Mouse (Mus musculus) bone marrow macrophage, adult 2 months (primary cell): ENCODE results near the gene Ccdc92. TPM values are rescaled to one million over a fixed set of nuclear protein-coding genes. Genes with fewer than 3 reads are reported as not detected.

Experiments used
- H3K27ac ChIP-seq: 2 replicates; pipeline ENCODE4 v1.5.1; 2012; ENCODE audit warnings: low read depth, low read length; ENCODE audit not compliant: insufficient read depth
- H3K4me1 ChIP-seq: 2 replicates; pipeline ENCODE4 v1.6.1; 2012; ENCODE audit warnings: low read length; ENCODE audit not compliant: control insufficient read depth, insufficient read depth
- H3K4me3 ChIP-seq: 2 replicates; pipeline ENCODE4 v1.5.1; 2012; ENCODE audit warnings: mild to moderate bottlenecking, low read length, moderate library complexity; ENCODE audit not compliant: insufficient read depth
- CTCF ChIP-seq: IDR thresholded peaks from 2 replicates; pipeline ENCODE4 v1.5.1; 2012; ENCODE audit warnings: low read depth, mild to moderate bottlenecking, low read length, moderate library complexity
- POLR2A ChIP-seq: IDR thresholded peaks from 2 replicates; pipeline ENCODE4 v1.6.1; 2012; ENCODE audit warnings: mild to moderate bottlenecking, low read depth, low read length, borderline replicate concordance
- polyA plus RNA-seq: library from polyadenylated mRNA; stranded (reverse); fragments of >200 nt; gene quantifications from 2 replicates; pipeline ENCODE4 v1.2.4, GENCODE M21; 2012; ENCODE audit not compliant: missing spikeins, insufficient read depth, insufficient read length

Ccdc92 gene
- polyA plus RNA-seq, 1 experiment, result 0.92 TPM

DNA sequence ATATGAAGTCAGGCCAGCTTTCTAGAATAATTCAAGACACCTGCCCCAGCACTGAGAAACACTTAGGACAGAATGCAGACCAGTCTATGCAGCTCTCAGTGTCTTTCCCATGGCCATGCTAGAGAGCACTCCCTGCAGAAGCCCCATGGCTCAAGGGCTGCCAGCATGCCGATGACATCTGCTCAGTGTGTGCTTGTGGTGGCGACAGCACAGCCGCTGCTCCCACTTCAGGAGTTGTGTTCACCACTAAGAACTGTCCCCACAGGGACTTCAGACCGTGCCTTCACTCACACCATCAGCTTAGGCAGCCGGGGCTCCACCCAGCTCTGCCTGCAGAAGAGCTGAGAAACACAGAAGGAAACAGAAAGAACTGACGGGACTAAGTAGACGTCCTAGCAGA, 22.0 kb downstream of the Ccdc92 start:
- TF ChIP-seq CTCF (no peak), POLR2A (no peak)
- H3K4me1 ChIP-seq, result no peaks in the 10 kb centered on the region; the same call in 1 of the 2 replicates
- H3K4me3 ChIP-seq, result no peak overlapping the region
- no peak overlapping the region for H3K27ac ChIP-seq

DNA sequence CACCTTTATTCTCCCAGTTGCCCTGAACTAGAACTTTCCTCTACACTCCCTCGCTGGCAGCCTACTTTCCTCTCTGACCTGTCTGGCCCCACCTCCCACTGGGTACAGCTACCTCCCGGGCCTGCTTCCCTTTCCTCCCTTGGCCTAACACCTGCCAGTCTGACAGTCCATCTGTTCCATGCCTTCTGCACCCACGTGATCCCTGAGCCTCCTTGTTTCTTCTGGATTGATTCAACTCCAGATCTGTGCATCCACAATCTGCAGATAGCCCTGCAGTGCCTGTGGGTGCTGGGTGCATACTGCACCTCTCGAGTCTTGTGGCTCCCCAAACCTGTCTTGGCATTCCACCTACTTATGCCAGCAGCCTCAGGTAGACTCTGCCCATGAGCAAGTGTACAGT, 25.6 kb downstream of the Ccdc92 start:
- no peak for TF ChIP-seq CTCF
- no peak for TF ChIP-seq POLR2A
- Histone ChIP-seq H3K27ac (no peak overlapping the region), H3K4me1 (no peaks in the 10 kb centered on the region), H3K4me3 (no peak overlapping the region)

DNA sequence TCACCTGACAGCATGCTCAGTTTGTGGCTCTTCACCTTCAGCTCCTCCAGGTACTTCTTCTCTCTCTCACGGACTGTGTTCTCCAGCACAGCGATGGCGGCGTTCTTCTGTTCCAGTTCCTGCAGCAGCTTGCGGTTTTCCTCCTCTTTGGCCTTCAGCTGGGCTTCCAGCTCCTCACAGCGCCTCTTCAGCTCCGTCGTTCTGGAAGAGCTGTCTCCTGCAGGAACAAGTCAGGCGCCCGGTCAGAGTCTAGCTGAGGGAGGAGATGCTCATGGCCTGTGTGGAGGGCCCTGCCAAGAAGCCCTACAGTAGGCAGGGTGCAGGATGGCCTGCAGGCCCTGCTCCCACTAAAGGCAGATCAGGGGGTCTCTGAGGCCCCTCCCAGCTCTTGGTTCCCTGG, 26.1 kb downstream of the Ccdc92 start:
- TF ChIP-seq CTCF (no peak), POLR2A (no peak)
- H3K4me1 ChIP-seq, result no peaks in the 10 kb centered on the region
- H3K4me3 ChIP-seq, result no peak overlapping the region
- no peak overlapping the region for H3K27ac ChIP-seq

DNA sequence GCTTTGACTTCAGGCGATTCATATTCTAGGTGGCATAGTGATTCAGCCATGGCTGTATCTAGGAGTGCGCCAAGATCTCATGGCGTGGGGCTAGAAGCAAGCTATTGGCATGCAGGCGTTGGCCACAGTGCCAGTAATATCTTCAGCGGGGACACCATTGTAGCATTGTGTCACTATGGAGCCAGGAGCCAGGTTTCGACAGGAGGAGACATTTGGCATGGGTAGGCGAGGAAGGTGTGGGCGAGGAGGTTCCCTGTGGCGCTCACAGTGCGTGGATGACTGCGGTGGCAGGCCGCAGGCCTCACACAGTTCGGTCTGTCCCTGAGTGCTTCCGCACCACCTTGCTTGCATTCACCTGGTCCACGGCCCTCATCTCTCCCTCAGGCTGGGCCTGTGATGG, 27.0 kb downstream of the Ccdc92 start:
- H3K4me3 ChIP-seq, result no peak overlapping the region
- H3K27ac ChIP-seq, result no peak overlapping the region
- no peak for TF ChIP-seq POLR2A
- no peak for TF ChIP-seq CTCF
- no peaks in the 10 kb centered on the region for H3K4me1 ChIP-seq

DNA sequence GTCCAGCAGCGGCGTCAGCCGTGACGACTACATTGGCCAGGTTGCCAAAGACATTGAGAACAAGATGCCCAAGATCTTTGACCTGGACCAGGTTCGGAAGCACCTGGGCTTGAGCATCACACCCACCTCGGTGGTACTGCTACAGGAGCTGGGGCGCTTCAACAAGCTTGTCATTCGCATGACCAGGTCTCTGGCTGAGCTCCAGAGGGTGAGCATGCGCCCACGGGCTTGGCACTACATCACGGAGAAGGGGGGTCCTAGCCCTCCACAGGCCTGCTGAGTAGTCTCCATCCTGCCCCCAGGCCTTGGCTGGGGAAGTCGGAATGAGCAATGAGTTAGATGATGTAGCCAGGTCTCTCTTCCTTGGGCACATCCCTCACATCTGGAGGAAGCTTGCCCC, 31.9 kb downstream of the Ccdc92 start:
- no peak overlapping the region for H3K27ac ChIP-seq
- H3K4me3 ChIP-seq, result no peak overlapping the region
- TF ChIP-seq POLR2A (no peak), CTCF (no peak)
- no peaks in the 10 kb centered on the region for H3K4me1 ChIP-seq

DNA sequence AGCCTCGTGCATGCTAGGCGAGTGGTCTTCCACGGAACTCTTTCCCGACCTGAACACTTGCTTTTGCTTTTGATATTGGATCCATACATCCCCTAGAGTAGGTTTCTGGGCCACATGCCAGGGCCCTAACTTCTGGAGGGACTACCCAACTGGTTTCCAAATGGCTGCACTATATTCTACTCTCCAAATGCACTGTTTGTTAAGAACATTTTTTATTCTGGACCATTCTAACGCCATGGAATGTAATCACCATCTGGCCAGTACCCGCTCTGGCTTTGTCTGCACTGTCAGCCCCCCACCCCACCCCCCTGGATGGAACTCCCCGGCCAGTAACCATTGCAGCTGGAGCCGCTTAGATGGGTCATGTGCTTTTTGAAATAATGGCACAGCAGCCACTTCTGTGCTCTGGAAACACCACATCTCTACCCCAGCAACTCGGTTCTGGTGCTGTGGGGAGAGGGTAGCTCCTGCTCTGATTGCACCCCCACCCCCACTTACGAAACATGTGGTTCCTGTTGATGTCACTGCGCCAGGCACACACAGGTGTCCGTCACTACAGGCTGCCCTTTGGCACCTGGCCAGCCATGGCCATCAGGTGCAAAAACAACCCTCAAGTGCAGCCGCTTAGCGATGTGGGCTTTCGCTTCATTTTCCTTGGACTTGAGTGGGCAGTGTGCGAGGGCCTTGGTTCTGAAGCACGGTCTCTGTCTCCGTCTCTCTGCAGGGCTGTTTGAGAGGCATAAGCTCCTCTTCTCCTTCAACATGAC, 39.9 kb downstream of the Ccdc92 start:
- no peak overlapping the region for H3K27ac ChIP-seq
- TF ChIP-seq CTCF, result no peak
- TF ChIP-seq POLR2A, result no peak
- H3K4me3 ChIP-seq, result no peak overlapping the region
- H3K4me1 ChIP-seq, result no peaks in the 10 kb centered on the region

DNA sequence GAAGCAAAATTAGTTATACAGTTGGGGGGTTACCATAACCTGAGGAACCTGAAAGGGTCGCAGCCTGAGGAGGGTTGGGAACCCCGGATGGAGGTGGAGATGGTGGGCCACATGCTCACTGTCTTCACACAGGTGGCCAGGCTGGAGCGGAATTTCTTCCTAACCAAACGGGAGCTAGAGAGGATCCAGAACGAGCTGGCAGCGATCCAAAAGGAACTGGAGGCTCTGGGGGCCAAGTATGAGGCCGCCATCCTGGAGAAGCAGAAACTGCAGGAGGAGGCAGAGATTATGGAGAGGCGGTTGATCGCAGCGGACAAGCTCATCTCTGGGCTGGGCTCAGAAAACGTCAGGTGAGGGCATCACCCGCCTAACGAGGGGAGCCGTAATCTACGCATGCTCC, 45.2 kb downstream of the Ccdc92 start:
- Histone ChIP-seq H3K4me3 (no peak overlapping the region), H3K27ac (no peak overlapping the region), H3K4me1 (no peaks in the 10 kb centered on the region)
- TF ChIP-seq CTCF (no peak), POLR2A (no peak)

DNA sequence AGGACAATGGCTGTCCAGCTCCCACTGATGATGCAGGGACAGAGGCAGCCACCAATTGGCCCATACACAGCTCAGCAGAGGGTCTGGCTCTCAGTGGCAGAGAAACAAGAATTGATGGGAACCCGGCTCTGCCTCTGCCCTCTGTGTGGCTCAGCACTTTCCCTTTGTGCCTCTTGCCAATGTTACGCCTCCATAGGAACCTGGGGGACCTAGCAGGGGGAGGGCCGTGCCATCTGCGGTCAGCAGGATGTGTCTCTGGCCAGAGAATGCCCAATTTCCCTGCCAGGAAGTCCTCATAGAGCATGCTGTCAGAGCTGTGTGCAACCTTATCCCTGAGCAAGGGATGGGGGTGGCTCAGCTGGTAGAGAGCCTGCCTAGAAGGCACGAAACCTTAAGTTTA, 47.4 kb downstream of the Ccdc92 start:
- no peak for TF ChIP-seq POLR2A
- no peak for TF ChIP-seq CTCF
- H3K4me3 ChIP-seq, result no peak overlapping the region
- no peak overlapping the region for H3K27ac ChIP-seq
- no peaks in the 10 kb centered on the region for H3K4me1 ChIP-seq

DNA sequence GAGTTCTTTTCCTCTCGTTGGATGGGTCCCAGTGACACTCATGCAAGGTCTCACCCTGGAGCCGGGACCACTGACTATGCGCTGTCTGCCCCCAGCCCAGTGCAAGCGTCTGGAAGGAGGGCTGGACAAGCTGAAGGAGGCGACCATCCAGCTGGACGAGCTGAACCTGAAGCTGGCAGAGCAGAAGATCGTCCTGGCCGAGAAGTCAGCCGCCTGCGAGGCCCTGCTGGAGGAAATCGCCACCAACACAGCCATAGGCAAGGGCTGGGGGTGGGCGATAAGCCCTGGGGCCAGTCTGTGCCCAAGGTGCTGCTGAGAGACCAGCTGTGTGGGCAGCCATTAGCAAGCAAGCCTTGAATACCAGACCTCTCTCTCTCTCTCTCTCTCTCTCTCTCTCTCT, 49.8 kb downstream of the Ccdc92 start:
- Histone ChIP-seq H3K4me1 (no peaks in the 10 kb centered on the region), H3K4me3 (no peak overlapping the region)
- TF ChIP-seq POLR2A (no peak), CTCF (no peak)

DNA sequence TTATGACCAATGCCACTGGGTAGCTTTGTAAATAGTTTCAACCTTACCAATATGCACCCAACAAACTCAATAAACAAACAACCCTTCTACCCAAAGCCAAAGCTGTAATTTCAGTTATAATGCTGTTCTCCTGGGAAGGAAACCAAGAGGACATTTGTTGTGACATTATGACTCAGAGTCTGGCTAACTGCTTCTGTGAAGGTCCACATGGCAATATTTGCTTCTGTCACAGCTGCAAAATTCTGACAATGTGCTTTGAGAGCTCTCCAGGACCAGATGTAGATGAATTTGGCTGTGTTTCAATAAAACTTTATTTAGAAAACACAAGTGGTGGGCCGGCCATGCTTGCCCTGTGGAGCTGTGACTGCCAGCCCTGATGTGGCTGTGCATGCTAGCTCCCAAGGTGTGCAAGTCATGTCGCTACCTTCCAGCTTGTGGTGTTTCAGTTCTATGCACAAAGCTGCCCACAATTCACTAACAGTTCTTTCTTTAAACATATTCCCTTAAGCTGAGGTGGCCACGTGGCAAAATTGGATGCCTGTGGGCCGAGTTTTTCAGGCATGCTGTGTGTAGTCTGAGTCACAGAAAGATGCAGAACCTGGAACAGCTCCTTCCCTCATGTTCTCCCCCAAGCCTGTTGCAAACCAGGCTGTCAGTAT, 52.4 kb downstream of the Ccdc92 start:
- Histone ChIP-seq H3K4me3 (no peak overlapping the region), H3K4me1 (no peaks in the 10 kb centered on the region), H3K27ac (no peak overlapping the region)
- no peak for TF ChIP-seq CTCF
- TF ChIP-seq POLR2A, result no peak

More for the DNA sequence above, 49.8 kb downstream of the Ccdc92 start:
- H3K27ac ChIP-seq, result no peak overlapping the region
